Mouse (Mus musculus): ENCODE results near the gene Gsdma. TPM values are rescaled to one million over a fixed set of nuclear protein-coding genes. Genes with fewer than 3 reads are reported as not detected.

Gsdma gene
- polyA plus RNA-seq, 1 experiment from 2014 or later, result 0.05 TPM

DNA sequence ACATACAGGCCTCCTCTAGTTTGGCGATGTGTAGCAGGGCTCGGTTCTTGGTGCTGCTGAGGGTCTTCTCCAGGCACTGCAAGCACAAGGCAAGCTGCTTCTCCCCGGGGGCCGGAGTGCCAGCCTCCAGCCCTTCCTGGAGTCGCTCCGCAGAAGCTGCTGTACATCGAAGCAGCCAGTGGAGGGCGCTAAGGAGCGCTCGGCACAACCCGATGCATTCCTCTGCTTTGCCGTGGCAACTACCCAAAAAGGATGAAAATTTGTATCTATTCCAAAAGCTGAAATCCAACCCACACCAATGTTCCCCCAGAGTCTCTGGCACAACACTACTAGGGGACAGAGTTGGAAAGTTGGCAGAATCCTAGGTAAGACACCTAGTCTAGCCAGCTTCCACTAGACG, 53.8 kb downstream of the Gsdma start:
- no peak overlapping the region for H3K27ac ChIP-seq (replicated peaks; ENCODE audit: low read depth, low read length)
- H3K4me2 ChIP-seq (ENCODE audit: low read depth, severe bottlenecking), result no peak overlapping the region
- DNase-seq (ENCODE audit: low spot score), result peak; percentile 75
- no peak for ATAC-seq (ENCODE audit: insufficient number of reproducible peaks, low FRiP score, low TSS enrichment, low read depth)
- H3K27me3 ChIP-seq (ENCODE audit: control insufficient read depth, insufficient read depth, low read length), result no peaks in the 10 kb centered on the region
- no peaks in the 10 kb centered on the region for H3K9me3 ChIP-seq (ENCODE audit: control insufficient read depth, low read length)
- H3K4me1 ChIP-seq (ENCODE audit: control insufficient read depth, insufficient read depth, low read length), result peaks cover 4% of the 10 kb centered on the region; the same call in 1 of the 2 replicates
- 17% methylated on average over 13 of the region's 13 CpGs for WGBS
- no peak overlapping the region for H3K4me3 ChIP-seq (ENCODE audit: low read depth, low read length)
- H3K36me3 ChIP-seq (ENCODE audit: control insufficient read depth, insufficient read depth, low read length), result peaks cover 16% of the 10 kb centered on the region
- no peak overlapping the region for H3K9ac ChIP-seq (ENCODE audit: low read length)

GRCm38 (mm10) chr11:98720756-98721155, 56.6 kb downstream of the Gsdma start:
- H3K27me3 ChIP-seq (ENCODE audit: control insufficient read depth, insufficient read depth, low read length), result no peaks in the 10 kb centered on the region
- H3K9me3 ChIP-seq (ENCODE audit: control insufficient read depth, low read length), result no peaks in the 10 kb centered on the region
- H3K27ac ChIP-seq (replicated peaks; ENCODE audit: low read depth, low read length), result no peak overlapping the region
- no peak overlapping the region for H3K4me2 ChIP-seq (ENCODE audit: low read depth, severe bottlenecking)
- no peak overlapping the region for H3K4me3 ChIP-seq (ENCODE audit: low read depth, low read length)
- ATAC-seq (ENCODE audit: insufficient number of reproducible peaks, low FRiP score, low TSS enrichment, low read depth), result no peak
- H3K4me1 ChIP-seq (ENCODE audit: control insufficient read depth, insufficient read depth, low read length), result peaks cover 4% of the 10 kb centered on the region; the same call in 1 of the 2 replicates
- WGBS, result 77% methylated on average over 2 of the region's 2 CpGs
- peaks cover 3% of the 10 kb centered on the region; the same call in 1 of the 2 replicates for H3K36me3 ChIP-seq (ENCODE audit: control insufficient read depth, insufficient read depth, low read length)
- H3K9ac ChIP-seq (ENCODE audit: low read length), result no peak overlapping the region
- DNase-seq (ENCODE audit: low spot score), result no peak

GRCm38 (mm10) chr11:98721458-98722226, 57.5 kb downstream of the Gsdma start:
- Histone ChIP-seq H3K27me3 (ENCODE audit: control insufficient read depth, insufficient read depth, low read length) (no peaks in the 10 kb centered on the region), H3K4me2 (ENCODE audit: low read depth, severe bottlenecking) (no peak overlapping the region), H3K4me3 (ENCODE audit: low read depth, low read length) (no peak overlapping the region), H3K27ac (replicated peaks; ENCODE audit: low read depth, low read length) (no peak overlapping the region), H3K4me1 (ENCODE audit: control insufficient read depth, insufficient read depth, low read length) (peaks cover 4% of the 10 kb centered on the region; the same call in 1 of the 2 replicates), H3K9me3 (ENCODE audit: control insufficient read depth, low read length) (no peaks in the 10 kb centered on the region), H3K9ac (ENCODE audit: low read length) (no peak overlapping the region), H3K36me3 (ENCODE audit: control insufficient read depth, insufficient read depth, low read length) (no peaks in the 10 kb centered on the region)
- peak; percentile 55 for DNase-seq (ENCODE audit: low spot score)
- 51% methylated on average over 24 of the region's 24 CpGs for WGBS
- ATAC-seq (ENCODE audit: insufficient number of reproducible peaks, low FRiP score, low TSS enrichment, low read depth), result no peak

- ATAC-seq (ENCODE audit: insufficient number of reproducible peaks, low FRiP score, low TSS enrichment, low read depth) (no peak), DNase-seq (ENCODE audit: low spot score) (no peak)
- WGBS, result 84% methylated on average over 7 of the region's 7 CpGs
- Histone ChIP-seq H3K9me3 (ENCODE audit: control insufficient read depth, low read length) (no peaks in the 10 kb centered on the region), H3K4me2 (ENCODE audit: low read depth, severe bottlenecking) (no peak overlapping the region), H3K4me1 (ENCODE audit: control insufficient read depth, insufficient read depth, low read length) (peaks cover 4% of the 10 kb centered on the region; the same call in 1 of the 2 replicates), H3K4me3 (ENCODE audit: low read depth, low read length) (no peak overlapping the region), H3K27ac (replicated peaks; ENCODE audit: low read depth, low read length) (no peak overlapping the region), H3K36me3 (ENCODE audit: control insufficient read depth, insufficient read depth, low read length) (no peaks in the 10 kb centered on the region), H3K9ac (ENCODE audit: low read length) (no peak overlapping the region), H3K27me3 (ENCODE audit: control insufficient read depth, insufficient read depth, low read length) (no peaks in the 10 kb centered on the region)
These were observed 58.9 kb downstream of the Gsdma start for GRCm38 (mm10) chr11:98723098-98723497.

DNA sequence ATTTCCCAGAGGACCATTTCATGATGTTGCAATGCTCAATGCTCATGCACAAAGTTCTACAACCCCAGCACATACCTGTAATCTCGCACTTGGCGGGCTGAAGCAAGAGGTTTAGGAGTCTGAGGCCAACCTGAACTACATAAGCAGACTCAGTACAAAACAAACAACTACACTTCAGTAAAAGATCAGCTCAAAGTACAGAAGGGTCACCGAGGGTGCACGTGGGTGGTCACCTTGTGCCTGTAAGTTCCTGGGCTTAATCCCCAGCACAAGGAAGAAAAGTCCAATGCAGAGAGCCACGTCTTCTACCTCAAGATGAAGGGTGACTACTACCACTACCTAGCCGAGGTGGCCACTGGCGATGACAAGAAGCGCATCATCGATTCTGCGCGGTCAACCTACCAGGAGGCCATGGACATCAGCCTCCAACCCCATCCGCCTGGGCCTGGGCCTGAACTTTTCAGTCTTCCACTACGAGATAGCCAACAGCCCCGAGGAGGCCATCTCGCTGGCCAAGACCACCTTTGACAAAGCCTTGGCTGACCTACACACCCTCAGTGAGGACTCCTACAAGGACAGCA, 61.9 kb downstream of the Gsdma start:
- Histone ChIP-seq H3K4me1 (ENCODE audit: control insufficient read depth, insufficient read depth, low read length) (peaks cover 8% of the 10 kb centered on the region; the same call in 1 of the 2 replicates), H3K36me3 (ENCODE audit: control insufficient read depth, insufficient read depth, low read length) (no peaks in the 10 kb centered on the region), H3K9ac (ENCODE audit: low read length) (no peak overlapping the region), H3K27ac (replicated peaks; ENCODE audit: low read depth, low read length) (no peak overlapping the region), H3K4me3 (ENCODE audit: low read depth, low read length) (no peak overlapping the region), H3K27me3 (ENCODE audit: control insufficient read depth, insufficient read depth, low read length) (no peaks in the 10 kb centered on the region), H3K4me2 (ENCODE audit: low read depth, severe bottlenecking) (no peak overlapping the region), H3K9me3 (ENCODE audit: control insufficient read depth, low read length) (no peaks in the 10 kb centered on the region)
- DNase-seq (ENCODE audit: low spot score), result no peak
- ATAC-seq (ENCODE audit: insufficient number of reproducible peaks, low FRiP score, low TSS enrichment, low read depth), result no peak
- 97% methylated on average over 15 of the region's 15 CpGs for WGBS

Other genes starting within 250 kb of the Gsdma start
- gene Mien1, start 225.4 kb upstream of the Gsdma start, polyA plus RNA-seq (2014; fragmentation: Nextera tagmentation; extraction: Ambion mirVana), result 75.4 and 78.3 TPM in 2 replicates
- 5.3 and 6.7 TPM in 2 replicates for gene Grb7, start 218.0 kb upstream of the Gsdma start, polyA plus RNA-seq (2014; fragmentation: Nextera tagmentation; extraction: Ambion mirVana)
- 0.07 TPM in 1 of 2 replicates, not detected in the other for gene Ikzf3, start 118.3 kb upstream of the Gsdma start, polyA plus RNA-seq (2014; fragmentation: Nextera tagmentation; extraction: Ambion mirVana)
- 0.45 and 1.2 TPM in 2 replicates for gene Zpbp2, start 113.3 kb upstream of the Gsdma start, polyA plus RNA-seq (2014; fragmentation: Nextera tagmentation; extraction: Ambion mirVana)
- gene Ormdl3, start 77.0 kb upstream of the Gsdma start, polyA plus RNA-seq (2014; fragmentation: Nextera tagmentation; extraction: Ambion mirVana), result 9.6 and 10.1 TPM in 2 replicates
- gene Lrrc3c, start 66.1 kb upstream of the Gsdma start, polyA plus RNA-seq (2014; fragmentation: Nextera tagmentation; extraction: Ambion mirVana), result not detected in 2 replicates
- gene Gm12355, start 38.7 kb upstream of the Gsdma start, polyA plus RNA-seq (2014; fragmentation: Nextera tagmentation; extraction: Ambion mirVana), result 0.75 and 0.80 TPM in 2 replicates
- gene Gsdma3, start 38.0 kb upstream of the Gsdma start, polyA plus RNA-seq (2014; fragmentation: Nextera tagmentation; extraction: Ambion mirVana), result not detected in 2 replicates
- not detected in 2 replicates for gene Gsdma2, start 17.6 kb upstream of the Gsdma start, polyA plus RNA-seq (2014; fragmentation: Nextera tagmentation; extraction: Ambion mirVana)
- 180 and 187 TPM in 2 replicates for gene Psmd3, start 18.2 kb downstream of the Gsdma start, polyA plus RNA-seq (2014; fragmentation: Nextera tagmentation; extraction: Ambion mirVana)
- gene Csf3, start 36.9 kb downstream of the Gsdma start, polyA plus RNA-seq (2014; fragmentation: Nextera tagmentation; extraction: Ambion mirVana), result 0.11 TPM in 1 of 2 replicates, not detected in the other
- 68.0 and 69.2 TPM in 2 replicates for gene Med24, start 65.1 kb downstream of the Gsdma start, polyA plus RNA-seq (2014; fragmentation: Nextera tagmentation; extraction: Ambion mirVana)
- 16.5 and 17.7 TPM in 2 replicates for gene Thra, start 76.3 kb downstream of the Gsdma start, polyA plus RNA-seq (2014; fragmentation: Nextera tagmentation; extraction: Ambion mirVana)
- gene Nr1d1, start 111.0 kb downstream of the Gsdma start, polyA plus RNA-seq (2014; fragmentation: Nextera tagmentation; extraction: Ambion mirVana), result 1.0 and 1.1 TPM in 2 replicates
- 24.6 and 25.6 TPM in 2 replicates for gene Msl1, start 131.2 kb downstream of the Gsdma start, polyA plus RNA-seq (2014; fragmentation: Nextera tagmentation; extraction: Ambion mirVana)
- gene Casc3, start 140.6 kb downstream of the Gsdma start, polyA plus RNA-seq (2014; fragmentation: Nextera tagmentation; extraction: Ambion mirVana), result 44.9 and 51.1 TPM in 2 replicates
- 2.2 and 2.8 TPM in 2 replicates for gene Rapgefl1, start 172.4 kb downstream of the Gsdma start, polyA plus RNA-seq (2014; fragmentation: Nextera tagmentation; extraction: Ambion mirVana)
- gene Wipf2, start 199.3 kb downstream of the Gsdma start, polyA plus RNA-seq (2014; fragmentation: Nextera tagmentation; extraction: Ambion mirVana), result 6.3 and 7.4 TPM in 2 replicates
- gene Cdc6, start 243.4 kb downstream of the Gsdma start, polyA plus RNA-seq (2014; fragmentation: Nextera tagmentation; extraction: Ambion mirVana), result 58.7 and 63.4 TPM in 2 replicates

Data from limb, embryonic 11.5 days (tissue).